Mouse (Mus musculus) cerebellum, adult 9-10 months (tissue): ENCODE data around the gene Racgap1.

Experiments used
- DNase-seq: peaks from one replicate; pipeline ENCODE4 v3.0.0; 2022

The Racgap1 gene

DNA sequence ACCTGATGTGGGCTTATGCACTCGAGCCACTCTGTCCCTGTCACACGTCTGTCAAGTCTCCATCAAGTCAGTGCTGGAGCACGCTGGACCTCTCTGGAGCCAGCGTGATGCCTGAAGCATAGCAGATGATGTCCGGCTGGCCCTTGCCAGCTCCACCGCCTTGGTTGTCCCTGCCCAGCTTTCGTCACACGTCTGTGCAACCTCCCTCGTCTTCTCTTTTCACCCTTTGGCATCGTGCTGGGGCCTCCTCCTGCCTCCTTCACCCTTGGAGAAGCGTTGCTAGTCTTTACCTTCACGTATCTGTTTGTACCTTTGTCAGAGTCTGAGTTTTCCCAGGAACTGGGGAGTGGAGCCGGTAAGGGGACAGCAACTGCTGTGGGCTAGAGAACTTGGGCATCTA lies 37.2 kb downstream of the Racgap1 start:
- DNase-seq = peak; percentile 28

DNA sequence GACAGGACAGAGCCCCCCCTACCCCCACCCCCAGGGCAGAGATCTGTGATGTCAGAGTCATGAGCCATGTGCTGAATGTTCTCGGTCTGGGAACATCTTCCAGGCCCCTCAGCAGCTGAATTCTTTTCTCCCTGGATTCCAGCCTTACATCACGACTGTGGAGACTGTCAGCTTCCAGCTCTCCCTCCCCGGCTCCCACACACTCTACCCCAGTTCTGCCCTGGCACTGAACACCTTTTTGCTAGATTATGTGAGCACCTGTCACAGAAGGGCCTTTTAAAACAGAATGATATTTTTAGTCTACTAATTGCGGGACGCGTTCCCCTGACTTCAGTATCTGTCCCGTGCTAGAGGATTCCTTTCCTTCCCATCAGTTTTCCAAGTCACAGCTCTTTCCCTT lies 39.9 kb downstream of the Racgap1 start:
- DNase-seq = no peak

DNA sequence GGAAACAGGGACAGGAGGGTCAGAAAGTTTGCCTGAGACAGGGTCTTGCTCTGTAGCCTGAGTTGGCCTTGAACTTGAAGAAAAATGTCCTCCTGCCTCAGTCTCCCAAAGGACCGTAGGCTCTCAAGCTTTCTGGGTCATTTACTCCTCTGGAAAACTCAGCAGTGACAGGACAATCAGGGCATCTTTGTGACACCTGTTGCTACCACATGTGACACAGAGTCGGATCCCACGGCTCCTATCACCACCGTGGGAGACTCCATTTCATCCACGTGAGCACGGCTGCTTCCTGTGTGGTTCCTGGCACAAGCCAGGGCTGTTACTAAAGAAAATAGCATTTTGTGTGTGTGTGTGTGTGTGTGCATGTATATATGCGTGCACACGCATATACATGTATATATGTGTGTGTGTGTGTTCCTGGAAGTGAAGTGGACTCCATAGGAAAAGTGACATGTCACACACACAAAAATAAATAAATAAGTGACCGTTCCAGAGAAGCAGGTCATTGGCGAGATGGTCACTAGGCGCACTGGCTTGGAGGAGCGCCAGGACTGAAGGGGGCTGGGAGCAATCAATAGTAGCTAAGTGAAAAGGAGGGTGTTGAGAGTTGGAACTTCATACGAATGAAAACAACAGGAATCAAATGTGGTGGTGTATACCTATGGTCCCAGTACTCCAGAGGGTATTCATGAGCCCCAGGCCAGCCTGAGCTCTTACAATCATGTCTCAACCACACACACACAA lies 42.9 kb downstream of the Racgap1 start:
- no peak for DNase-seq

DNA sequence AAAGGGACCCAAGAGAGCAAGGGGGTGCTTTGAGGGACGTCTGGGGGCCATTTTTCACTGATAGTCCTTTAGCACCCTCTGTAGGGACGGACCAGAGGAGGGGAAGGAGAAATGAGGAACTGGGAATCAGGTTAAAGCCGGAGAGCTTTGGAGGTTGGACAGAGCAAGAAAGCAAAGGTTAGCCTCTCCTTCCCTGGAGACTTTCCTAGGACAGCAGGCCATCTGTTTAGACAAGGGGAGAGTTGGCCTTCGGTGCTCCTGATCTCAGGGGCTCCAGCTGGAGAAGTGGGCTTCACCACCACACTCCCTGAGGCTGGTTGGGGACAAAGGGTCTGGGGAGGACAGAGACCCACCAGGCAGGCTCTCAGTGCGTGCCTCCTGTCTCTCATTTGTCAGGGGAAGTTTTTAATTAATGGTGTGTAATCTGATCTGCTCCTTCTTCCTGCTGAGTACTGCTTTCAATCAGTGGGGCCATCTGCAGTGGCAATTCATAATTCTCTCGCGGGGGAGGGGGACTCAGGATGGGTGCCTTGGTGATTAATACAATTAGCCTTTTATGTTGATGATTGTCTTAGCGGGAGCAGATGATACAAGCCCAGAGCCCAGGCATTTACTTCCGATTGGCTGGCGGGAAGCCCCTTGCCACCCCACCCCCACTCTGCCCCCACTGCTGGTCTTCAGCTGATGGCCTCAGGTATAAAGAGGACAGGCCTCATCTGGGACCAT lies 43.9 kb downstream of the Racgap1 start:
- peak; percentile 69 for DNase-seq

DNA sequence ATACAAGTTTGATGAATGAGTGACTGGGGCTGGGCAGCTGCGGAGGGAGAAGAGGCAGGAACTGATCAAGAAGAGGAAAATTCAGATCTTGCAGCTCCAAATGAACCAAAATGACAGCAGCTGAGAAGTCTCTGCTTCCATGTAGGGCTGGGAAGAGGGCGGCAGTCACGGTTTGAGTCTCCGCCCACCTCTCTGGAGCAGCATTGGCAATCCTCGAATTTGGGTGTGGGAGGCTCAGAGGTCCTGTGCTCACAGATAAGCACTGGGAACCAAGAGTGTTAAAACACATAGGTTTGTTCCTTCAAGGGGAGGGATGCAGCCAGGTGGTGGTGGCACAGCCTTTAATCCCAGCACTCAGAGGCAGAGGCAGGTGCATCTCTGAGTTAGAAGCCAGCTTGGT lies 44.9 kb downstream of the Racgap1 start:
- no peak for DNase-seq

DNA sequence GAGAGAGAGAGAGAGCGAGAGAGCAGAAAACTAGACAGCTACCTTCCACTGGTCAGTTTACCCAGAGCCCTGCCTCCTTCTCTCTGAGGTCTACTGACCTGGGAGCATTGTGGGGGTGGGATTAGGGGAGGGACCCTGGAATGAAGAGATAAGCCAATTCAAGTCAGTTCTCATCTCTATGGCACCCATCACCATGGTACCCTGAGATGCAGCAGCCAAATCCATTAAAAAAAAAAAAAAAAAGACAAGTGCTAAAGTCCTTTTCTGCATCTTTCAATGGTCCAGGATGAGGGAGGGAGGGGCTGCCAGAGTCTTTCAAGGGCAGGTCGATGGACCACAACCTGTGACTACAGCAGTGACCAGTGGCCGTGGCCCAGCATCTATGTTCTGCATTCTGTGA lies 45.9 kb downstream of the Racgap1 start:
- no peak for DNase-seq

DNA sequence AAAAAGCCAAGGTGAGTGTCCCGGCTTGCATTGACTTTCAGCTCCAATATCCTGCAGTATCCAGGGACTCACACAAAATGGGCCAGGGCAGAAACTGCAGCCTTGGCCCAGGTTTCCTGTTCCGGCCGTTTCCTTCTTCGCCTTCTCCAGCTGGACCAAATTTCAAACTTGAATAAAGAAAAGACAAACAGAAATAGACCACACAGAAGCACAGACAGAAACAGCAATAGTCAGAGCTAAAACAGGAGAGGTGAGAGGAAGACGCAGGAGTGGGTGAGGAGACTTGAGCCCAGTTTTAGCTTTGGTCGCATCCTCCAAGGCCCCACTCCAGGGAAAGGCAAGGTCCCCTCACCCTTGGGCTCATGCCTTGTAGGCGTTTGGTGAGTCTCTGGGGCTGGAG lies 48.2 kb downstream of the Racgap1 start:
- DNase-seq = no peak

DNA sequence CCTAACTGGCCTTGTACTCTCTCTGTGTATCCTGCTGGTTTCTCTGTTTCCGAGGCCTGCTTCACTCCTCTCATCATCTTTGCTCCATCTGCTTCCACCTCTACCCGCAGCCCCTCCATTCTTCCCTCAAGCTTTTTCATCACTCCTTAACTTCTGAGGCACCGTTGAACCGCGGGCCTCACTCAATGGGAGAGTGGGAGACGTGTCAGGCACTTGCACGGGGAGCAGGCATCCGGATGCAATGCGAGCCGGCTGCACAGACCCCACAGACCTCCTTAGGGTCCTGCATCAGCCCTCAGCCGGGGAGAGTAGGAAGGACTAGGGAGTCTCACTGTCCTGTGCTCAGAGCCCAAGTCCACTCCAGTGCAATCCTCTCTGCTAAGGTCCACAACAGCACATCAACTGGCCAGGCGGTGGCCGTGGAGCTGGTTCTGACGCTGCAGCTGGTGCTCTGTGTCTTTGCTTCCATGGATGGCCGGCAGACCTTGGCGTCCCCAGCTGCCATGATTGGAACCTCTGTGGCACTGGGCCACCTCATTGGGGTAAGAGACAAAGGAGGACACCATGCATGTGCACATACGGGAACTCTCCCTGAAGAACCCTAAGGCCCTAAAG lies 49.1 kb downstream of the Racgap1 start:
- DNase-seq = peak; percentile 74

DNA sequence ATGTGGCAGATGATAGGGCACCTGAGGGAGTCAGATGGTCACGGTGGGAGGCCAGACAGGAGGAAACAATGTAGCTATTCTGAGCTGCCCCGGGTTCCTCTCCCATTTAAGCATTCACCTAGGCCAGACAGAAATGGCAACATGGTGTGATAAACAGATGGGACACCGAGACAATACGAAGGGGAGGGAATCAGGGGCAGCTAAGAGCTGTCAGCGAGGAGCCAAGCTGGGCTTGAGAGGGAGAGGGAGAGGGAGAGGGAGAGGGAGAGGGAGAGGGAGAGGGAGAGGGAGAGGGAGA lies 49.7 kb downstream of the Racgap1 start:
- peak; percentile 97 for DNase-seq

DNA sequence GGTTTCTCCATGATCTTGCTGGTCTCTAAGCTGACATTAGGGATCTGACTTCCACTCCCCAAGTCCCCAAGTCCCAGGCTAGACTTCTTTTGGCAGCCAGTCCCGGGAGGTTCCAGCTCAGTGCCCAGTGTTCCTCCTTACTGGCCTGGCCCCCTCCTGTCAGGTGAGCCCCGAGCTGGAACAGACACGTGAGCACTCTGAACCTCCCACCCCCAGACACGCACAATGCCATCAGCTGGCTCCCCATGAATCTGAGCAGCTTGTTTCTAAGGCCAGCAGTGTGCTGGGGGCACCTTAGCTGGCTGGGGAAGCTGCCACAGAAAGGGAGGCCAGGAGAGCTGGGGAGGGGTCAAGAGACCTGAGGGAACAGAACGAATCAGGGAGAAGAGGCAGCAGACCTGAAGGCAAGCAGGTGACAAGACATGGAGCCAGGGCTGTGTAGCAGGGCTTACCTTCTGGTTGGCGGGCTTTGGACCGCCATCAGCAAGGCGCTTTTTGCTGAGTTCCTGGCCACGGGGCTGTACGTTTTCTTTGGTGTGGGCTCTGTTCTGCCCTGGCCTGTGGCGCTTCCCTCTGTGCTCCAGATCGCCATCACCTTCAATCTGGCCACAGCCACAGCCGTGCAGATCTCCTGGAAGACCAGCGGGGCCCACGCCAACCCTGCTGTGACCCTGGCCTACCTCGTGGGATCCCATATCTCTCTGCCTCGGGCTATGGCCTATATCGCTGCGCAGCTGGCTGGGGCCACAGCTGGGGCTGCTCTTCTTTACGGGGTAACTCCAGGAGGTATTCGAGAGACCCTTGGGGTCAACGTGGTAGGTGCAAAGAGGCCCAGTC lies 50.3 kb downstream of the Racgap1 start, which contains the start of gene Aqp6:
Aqp6 (plus strand) TSS at position 415 of the 837 bp plus-strand sequence.
- DNase-seq = no peak

DNA sequence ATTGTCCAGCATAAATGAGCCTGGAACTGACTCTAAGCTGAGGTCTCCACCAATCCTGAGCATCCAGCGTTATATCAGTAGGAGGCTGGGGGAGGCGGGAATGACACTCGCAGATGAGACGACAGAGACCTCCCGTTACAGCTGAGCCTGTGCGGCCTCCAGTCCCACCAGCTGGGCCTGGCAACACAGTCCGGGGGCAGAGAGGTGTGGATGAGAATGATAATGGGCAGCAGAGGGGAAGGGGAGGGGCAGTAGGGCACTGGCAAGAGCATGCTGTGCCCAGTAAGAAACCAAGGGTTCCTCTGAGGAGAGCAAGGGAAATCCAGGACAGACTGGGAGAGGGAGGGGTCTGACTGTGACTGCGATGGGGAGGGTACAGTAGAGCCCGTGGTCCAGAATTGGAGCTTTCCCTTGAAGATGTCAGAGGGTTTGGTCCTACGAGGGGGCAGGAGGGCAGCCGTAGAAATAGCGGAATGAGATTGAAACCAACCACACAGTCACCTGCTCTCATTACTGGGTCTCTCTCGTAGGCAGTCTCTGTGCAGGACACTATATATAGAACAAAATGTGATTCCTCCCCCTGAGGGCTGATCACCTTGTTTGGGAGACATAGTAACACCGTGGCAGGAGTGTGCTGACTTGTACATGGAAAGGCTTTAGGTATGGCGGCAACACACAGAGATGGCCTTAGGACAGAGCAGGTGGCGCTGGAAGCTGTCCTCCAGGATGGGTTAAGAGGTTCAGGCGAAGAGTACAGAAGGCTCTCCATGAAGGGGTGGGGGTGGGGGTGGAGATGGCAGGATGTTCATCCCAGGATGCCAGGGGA lies 52.0 kb downstream of the Racgap1 start:
- DNase-seq = peak; percentile 81

DNA sequence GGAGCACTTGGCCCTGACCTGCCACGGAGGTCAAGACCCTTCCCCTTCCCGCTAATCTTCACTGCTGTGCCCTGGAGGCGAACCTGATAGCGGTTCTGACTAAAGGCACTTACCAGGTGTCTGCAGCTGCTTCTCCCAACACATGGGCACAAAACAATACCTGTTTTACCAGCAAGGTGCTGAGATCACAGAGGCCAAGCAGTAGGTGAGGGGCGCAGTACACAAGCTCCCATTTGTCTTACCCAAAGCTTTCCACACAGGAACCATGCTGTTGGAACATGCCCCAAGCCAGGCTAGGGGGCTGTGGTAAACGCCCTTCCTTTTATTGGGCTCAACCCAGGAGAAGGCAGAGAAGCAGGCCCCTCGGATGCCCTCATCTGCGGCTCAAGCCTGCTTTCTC lies 53.9 kb downstream of the Racgap1 start:
- DNase-seq = peak; percentile 50

DNA sequence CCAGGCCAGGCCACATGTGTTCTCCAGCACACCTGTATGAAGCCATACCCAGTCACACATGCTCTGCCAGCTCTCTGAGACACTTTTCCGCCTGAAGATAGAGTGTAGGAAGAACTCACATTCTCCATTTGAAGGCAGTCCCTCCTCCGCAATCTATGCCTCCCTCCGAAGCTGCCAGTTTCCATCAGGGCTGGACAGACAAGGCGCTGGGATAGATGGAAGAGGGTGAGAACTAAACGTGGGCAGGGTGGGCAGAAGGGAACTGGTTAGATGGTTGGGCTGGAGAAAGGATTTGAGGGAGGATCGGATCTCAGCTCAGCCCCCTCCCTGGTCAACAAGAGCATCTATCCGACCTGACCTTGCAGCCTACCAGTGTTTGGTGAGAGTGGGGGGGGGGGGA lies 54.6 kb downstream of the Racgap1 start:
- peak; percentile 67 for DNase-seq

DNA sequence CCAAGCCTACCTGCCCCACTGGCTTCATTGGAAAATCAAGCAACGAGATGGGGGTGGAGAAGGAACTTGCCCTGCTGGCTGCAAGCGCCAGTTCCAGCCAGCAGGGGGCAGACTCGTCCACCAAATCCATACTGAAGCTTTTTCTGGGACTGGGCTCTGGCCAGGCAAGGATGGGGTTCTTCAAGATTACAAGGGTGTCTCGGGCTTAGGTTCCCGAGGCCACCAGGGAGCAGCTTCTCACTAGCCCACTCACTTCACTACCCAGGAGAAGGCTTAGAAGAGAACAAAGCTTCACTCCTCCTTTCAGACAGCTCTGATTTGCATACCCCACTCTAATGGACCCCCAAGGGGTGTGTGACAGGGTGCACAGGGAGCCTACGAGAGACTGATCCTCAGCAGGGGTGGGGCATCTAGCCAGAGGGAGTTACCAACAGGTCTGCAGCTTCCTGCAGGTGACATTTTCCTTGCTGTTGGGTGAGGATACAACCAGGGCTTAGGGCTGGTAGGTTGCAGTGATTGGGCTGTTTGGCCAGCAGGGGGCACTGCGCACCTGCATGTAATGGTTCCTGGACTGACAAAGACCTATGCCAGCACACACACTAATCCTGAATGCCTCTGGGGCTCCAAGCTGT lies 55.3 kb downstream of the Racgap1 start:
- peak; percentile 98 for DNase-seq

DNA sequence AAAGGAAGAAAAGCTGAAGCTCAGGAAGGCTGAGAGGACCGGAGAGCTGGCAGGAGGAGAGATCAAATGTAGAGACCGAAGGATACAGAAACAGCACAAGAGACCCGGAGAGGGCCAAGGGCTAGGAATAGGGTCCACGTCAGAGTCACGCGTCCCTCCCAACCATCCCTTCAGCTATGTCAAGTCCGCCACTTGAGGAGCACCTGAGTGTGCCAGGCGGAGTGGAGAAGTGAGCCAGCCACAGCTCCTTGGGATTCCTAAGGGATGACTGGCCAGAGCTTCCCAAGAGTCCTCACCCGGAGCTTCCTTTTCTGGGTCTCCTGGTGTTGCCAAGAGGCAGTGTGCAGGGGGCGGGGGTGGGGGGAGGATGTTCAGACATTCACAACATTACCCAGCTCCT lies 56.5 kb downstream of the Racgap1 start:
- DNase-seq = peak; percentile 39

DNA sequence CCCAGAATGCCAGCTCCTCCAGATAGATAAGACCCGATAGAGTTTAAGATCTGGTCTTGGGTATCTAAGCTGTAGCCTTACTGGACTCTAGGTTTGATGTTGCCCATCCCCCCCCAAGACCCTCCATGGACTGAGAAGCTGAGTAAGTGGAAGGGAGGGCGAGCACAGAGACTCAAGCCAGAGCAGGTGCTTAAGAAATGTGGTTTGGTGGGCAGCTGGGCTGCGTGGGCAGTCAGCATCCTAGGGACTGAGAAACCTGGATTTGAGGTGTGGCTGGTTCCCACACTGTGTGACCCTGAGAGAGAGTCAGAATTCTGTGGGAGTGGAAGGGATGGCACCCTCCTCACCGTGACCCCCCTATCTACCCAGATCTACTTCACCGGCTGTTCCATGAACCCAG lies 58.6 kb downstream of the Racgap1 start:
- DNase-seq = no peak

DNA sequence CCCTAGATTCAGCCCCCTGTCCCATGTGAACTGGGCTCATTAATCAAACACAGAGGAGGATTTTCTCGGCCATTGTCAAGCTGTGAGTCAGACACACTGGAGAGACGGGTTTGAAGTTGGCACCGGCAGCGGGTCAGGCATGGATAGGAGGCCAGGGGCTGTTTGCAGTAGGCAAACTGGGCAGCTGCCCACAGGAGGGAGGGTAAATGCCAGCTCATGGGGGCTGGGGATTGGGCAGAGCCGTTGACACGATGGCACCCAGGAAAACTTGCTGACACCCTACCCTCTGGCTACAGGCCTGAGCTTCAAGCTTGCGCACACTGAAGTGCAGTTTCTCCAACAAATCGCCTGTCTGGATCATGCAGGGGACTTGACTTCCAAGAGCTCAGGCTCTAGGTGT lies 59.3 kb downstream of the Racgap1 start:
- DNase-seq = peak; percentile 47

DNA sequence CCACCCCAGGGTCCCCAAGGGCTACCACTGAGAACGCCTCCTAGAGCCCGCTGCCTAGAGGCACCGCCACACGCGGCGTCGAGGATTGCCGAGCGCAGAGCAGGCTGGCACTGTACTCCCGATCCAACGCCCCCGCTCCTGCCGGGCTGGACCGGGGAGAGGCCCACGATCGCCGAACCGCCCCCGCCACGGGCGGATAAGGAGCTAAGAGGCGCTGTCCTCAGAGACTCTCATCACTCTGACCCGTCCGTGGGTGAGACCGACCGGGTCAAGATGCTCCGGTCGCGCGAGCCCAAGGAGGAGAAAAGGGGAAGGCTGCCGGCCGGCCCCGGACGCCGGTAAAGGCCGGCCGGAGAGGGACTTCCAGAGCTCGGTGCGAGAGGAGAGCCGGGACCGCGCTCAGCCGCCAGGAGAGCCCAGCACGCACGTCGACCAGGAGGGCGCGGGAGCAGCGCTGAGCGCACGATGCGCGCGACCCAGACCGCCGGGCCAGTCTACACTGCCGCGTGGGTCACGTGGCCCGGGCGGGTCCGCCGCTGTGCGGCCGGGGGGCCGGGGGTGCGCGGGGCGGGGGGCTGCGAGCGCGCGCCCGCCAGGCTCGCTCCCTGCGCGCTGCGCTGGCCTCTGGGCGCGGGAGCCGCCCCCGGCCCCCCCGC lies 60.9 kb downstream of the Racgap1 start, which contains the start of gene Aqp5:
Aqp5 (plus strand) TSS at position 354 of the 656 bp plus-strand sequence.
- no peak for DNase-seq

DNA sequence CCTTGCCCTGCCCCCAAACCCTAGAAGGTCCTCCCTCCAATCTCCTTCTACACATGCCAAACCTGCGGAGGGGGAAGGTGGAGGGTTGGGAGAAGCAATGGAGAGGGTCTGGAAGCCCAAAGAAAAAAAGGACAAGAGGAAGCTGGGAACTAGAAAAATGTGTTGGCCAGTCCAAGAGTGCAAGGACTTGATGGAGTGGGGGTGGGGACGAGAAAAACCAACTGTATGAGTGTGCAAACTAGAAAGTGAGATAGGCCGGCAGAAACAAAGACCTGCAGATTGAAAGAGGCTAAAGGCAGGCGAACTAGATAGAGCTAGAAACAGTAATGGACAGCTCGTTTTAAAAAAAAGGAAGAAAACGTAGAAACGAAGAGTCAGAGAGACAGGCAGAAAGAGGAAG lies 61.8 kb downstream of the Racgap1 start:
- DNase-seq = no peak

DNA sequence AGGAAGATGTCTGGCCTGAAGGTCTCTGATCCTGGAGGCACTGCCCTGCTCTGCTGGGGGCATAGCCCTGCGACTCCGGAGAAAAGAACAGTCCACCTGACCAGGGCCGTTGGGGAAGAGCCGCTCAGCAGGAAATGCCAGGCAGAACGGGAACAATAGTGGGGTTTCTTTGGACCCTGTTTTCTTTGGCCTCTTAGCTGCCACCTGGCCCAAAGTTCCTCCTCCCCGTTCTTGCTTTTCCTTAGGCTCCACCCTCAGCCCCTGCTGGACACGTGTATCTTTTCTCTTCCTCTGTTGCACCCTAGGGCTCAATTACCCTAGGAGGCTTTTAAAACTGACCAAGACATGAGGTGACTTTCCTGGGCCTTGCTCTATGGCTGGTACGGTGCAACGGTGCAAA lies 62.2 kb downstream of the Racgap1 start:
- DNase-seq = no peak

DNA sequence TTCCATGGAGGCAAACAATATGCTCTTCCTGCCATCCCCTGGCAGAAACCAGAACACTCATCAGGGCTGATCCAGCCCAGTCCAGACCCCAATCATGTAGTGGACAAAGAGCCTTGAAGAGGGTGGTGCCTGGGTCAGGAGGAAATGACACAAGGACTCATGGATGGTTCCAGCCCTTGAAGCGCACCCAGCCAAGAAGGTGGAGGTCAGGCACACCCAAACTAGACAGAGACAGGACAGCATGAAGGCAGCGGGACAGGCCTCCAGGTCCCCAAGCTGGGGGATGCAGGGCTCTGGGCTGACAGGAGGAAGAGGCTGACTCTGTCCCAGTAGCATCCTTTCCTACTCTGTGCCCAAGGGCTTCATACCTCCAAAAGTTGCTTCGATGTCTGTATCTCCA lies 64.9 kb downstream of the Racgap1 start:
- DNase-seq = no peak
